In the genomic region with DNA sequence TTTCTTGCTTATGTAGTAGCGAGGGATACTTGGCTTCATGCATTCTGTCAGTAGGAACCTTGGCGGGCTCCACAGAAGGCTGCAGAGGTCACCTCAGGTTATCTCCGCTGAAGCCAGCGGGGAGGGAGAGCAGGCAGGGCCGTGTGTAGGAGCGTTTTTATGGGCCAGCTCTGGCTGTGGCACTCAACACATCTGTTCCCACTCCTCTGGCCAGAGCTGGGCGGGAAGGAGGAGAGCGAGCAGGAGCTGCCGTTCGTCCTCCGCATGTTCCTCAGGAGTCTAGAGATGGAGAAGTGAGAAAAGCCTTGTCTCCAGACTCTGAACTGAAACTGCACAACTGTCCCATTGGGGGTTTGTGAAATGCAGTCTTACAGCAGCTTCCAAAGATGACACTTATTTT, we compare ENCODE assay signal across 8 mouse cellular contexts.
DNase-seq lines count a peak whose midpoint lies in the region; ATAC-seq lines count a peak whose summit lies in the region.

No protein-coding gene starts in this region.

- H3K4me2 ChIP-seq in limb, embryonic 15.5 days, result peak overlapping the region; percentile 12; the same call in 1 of the 2 replicates
- H3K4me2 ChIP-seq in midbrain, embryonic 13.5 days (replicated peaks), result no peak overlapping the region

- H3K4me1 ChIP-seq in limb, embryonic 15.5 days, result peaks cover 67% of the 10 kb centered on the region
- peaks cover 83% of the 10 kb centered on the region for H3K4me1 ChIP-seq in midbrain, embryonic 13.5 days (replicated peaks)

- DNase-seq in cerebellum, postnatal 14 days, result peak; percentile 33 to 50
- no peak for DNase-seq in cerebellum, adult 8-10 months
- peak; percentile 33 to 42 for DNase-seq in adrenal gland, postnatal 36 days
- peak; percentile 98 for DNase-seq in heart, adult 11 months
- DNase-seq in layer of hippocampus, adult 9-10 months (ENCODE audit: low spot score), result no peak
- no peak for DNase-seq in retina, postnatal 1 day

- no peak overlapping the region for H3K9ac ChIP-seq in limb, embryonic 15.5 days
- H3K9ac ChIP-seq in midbrain, embryonic 13.5 days (replicated peaks), result no peak overlapping the region

- 0 out of 2 replicates have a peak, but pooled peaks have one; percentile 46 for ATAC-seq in limb, embryonic 15.5 days (ENCODE audit: insufficient number of reproducible peaks, low FRiP score, low TSS enrichment, low read depth)
- no peak for ATAC-seq in midbrain, embryonic 13.5 days

- no peaks in the 10 kb centered on the region for H3K36me3 ChIP-seq in limb, embryonic 15.5 days
- H3K36me3 ChIP-seq in midbrain, embryonic 13.5 days, result no peaks in the 10 kb centered on the region

- peak overlapping the region; percentile 2; the same call in 1 of the 2 replicates for H3K27ac ChIP-seq in limb, embryonic 15.5 days
- H3K27ac ChIP-seq in midbrain, embryonic 13.5 days, result no peak overlapping the region

- no peak overlapping the region for H3K4me3 ChIP-seq in limb, embryonic 15.5 days
- no peak overlapping the region for H3K4me3 ChIP-seq in midbrain, embryonic 13.5 days (replicated peaks)

- 17% methylated on average over 11 of the region's 11 CpGs for WGBS in limb, embryonic 15.5 days
- 61% methylated on average over 11 of the region's 11 CpGs for WGBS in midbrain, embryonic 13.5 days

- no peaks in the 10 kb centered on the region for H3K27me3 ChIP-seq in limb, embryonic 15.5 days
- peaks cover 36% of the 10 kb centered on the region for H3K27me3 ChIP-seq in midbrain, embryonic 13.5 days

- no peaks in the 10 kb centered on the region for H3K9me3 ChIP-seq in limb, embryonic 15.5 days
- no peaks in the 10 kb centered on the region for H3K9me3 ChIP-seq in midbrain, embryonic 13.5 days

Comparison
In these comparisons a context has a peak if more than half of its experiments do, and no peak if none do; other contexts are left out.
1. DNase-seq: peak in cerebellum, postnatal 14 days (2 of 2), adrenal gland, postnatal 36 days (2 of 2) and heart, adult 11 months (single experiment); none in cerebellum, adult 8-10 months (single experiment), layer of hippocampus, adult 9-10 months (single experiment) and retina, postnatal 1 day (single experiment).